1 mouse cellular context compared by ENCODE assay signal in the genomic region with DNA sequence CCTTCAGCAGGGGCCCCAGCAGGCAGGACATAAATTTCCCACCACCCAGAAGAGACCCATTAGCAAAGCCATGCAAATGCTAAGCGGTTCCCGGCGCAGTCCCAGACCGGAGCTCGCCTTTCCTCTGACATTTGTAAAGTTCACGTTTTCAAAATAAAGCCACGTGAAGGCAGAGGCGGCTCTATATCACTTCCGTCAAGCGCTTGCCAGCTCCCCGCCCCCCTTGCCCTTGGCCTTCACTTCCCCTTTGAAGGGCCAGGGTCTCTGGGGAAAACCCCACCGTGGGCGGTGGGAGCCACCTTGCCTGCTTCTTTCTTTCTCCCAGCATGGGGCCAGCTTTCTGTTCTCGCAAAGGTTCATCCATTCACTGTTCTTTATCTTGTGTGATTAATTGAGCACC.
TF ChIP-seq lines count a peak whose summit lies in the region.

No protein-coding gene starts in this region.

TF ChIP-seq in MEL, 35 proteins besides CTCF, POLR2A, EP300 and RAD21 (continued from another document):
- TF ChIP-seq ELF1 (IDR thresholded peaks at IDR 0.05; ENCODE audit: low read depth, low read length), result no peak; the same call in 1 of the 2 replicates
- no peak for TF ChIP-seq ZKSCAN1 (IDR thresholded peaks at IDR 0.05; ENCODE audit: low read depth, low read length)
- no peak for TF ChIP-seq MAZ (IDR thresholded peaks at IDR 0.05; ENCODE audit: low read depth, low read length)
- no peak for TF ChIP-seq GABPA (IDR thresholded peaks at IDR 0.05; ENCODE audit: low read depth, low read length)
- TF ChIP-seq TCF12 (IDR thresholded peaks at IDR 0.05; ENCODE audit: low read depth, low read length), result no peak
- TF ChIP-seq ETS1 (IDR thresholded peaks at IDR 0.05; ENCODE audit: low read depth, low read length), result no peak
- 0 out of 2 replicates have a peak, but pooled peaks have one; percentile 45 for TF ChIP-seq MYC (IDR thresholded peaks at IDR 0.05; ENCODE audit: low read depth, low read length)
- no peak for TF ChIP-seq GATA1 (IDR thresholded peaks at IDR 0.05; ENCODE audit: low read depth, low read length)
- TF ChIP-seq HCFC1 (IDR thresholded peaks at IDR 0.05; ENCODE audit: low read depth, low read length), result no peak
- TF ChIP-seq POLR2AphosphoS2 (IDR thresholded peaks at IDR 0.05; ENCODE audit: low read length), result no peak
- no peak for TF ChIP-seq TBP (IDR thresholded peaks at IDR 0.05; ENCODE audit: low read depth, low read length)
- no peak for TF ChIP-seq ZMIZ1 (IDR thresholded peaks at IDR 0.05; ENCODE audit: low read depth, low read length)
- TF ChIP-seq ZNF384 (IDR thresholded peaks at IDR 0.05; ENCODE audit: low read depth, low read length), result no peak
- TF ChIP-seq MEF2A (IDR thresholded peaks at IDR 0.05; ENCODE audit: extremely low read depth, insufficient replicate concordance, low read depth, low read length, poor library complexity, severe bottlenecking), result no peak
- no peak for TF ChIP-seq TAL1 (IDR thresholded peaks at IDR 0.05; ENCODE audit: low read length)
- no peak for TF ChIP-seq NRF1 (IDR thresholded peaks at IDR 0.05; ENCODE audit: insufficient read depth, low read depth, low read length, poor library complexity, severe bottlenecking)
- no peak for TF ChIP-seq MAFK (IDR thresholded peaks at IDR 0.05; ENCODE audit: borderline replicate concordance, low read depth, low read length)
- TF ChIP-seq POLR2AphosphoS5 (IDR thresholded peaks at IDR 0.05; ENCODE audit: borderline replicate concordance, low read depth, low read length), result no peak
- no peak for TF ChIP-seq KAT2A (conservative IDR thresholded peaks at IDR 0.05; ENCODE audit: low read depth, low read length)
- no peak for TF ChIP-seq CHD1 (IDR thresholded peaks at IDR 0.05; ENCODE audit: low read depth, low read length)
- TF ChIP-seq RCOR1 (IDR thresholded peaks at IDR 0.05; ENCODE audit: low read depth, low read length), result no peak
- TF ChIP-seq MXI1 (IDR thresholded peaks at IDR 0.05; ENCODE audit: low read depth, low read length), result peak; percentile 90
- TF ChIP-seq SIN3A (IDR thresholded peaks at IDR 0.05; ENCODE audit: low read length), result peak; percentile 77
- TF ChIP-seq SMC3 (IDR thresholded peaks at IDR 0.05; ENCODE audit: low read depth, low read length), result no peak
- TF ChIP-seq BHLHE40 (IDR thresholded peaks at IDR 0.05; ENCODE audit: borderline replicate concordance, low read depth, low read length), result no peak
- no peak for TF ChIP-seq E2F4 (IDR thresholded peaks at IDR 0.05; ENCODE audit: borderline replicate concordance, low read depth, low read length)
- no peak for TF ChIP-seq JUND (IDR thresholded peaks at IDR 0.05; ENCODE audit: low read depth, low read length)
- no peak for TF ChIP-seq MYB (IDR thresholded peaks at IDR 0.05; ENCODE audit: low read depth, low read length)
- no peak for TF ChIP-seq CHD2 (IDR thresholded peaks at IDR 0.05; ENCODE audit: low read length)
- TF ChIP-seq USF2 (IDR thresholded peaks at IDR 0.05; ENCODE audit: borderline replicate concordance in 1 of 2, insufficient read depth in 1 of 2, low read depth in 1 of 2, low read length in 2 of 2), result no peak
- peak; percentile 72 for TF ChIP-seq USF1 (IDR thresholded peaks at IDR 0.05; ENCODE audit: low read depth, low read length)
- TF ChIP-seq UBTF (IDR thresholded peaks at IDR 0.05; ENCODE audit: borderline replicate concordance, insufficient read depth, low read depth, low read length), result no peak
